Mouse (Mus musculus) cerebellum, adult 2 months (tissue): ENCODE measurements at regions not wholly inside any gene's neighbourhood (a gene's known extent, or its start where the extent isn't known, plus 50 kb on each side); places are given as distances from the start of the nearest gene placed in this dataset.

Source experiments
- CTCF ChIP-seq: fragments of 200-500 bp; IDR thresholded peaks from 2 replicates; pipeline ENCODE4 v1.5.1; 2011; ENCODE audit warnings: low read depth, mild to moderate bottlenecking, control low read depth, low read length, moderate library complexity, borderline replicate concordance; ENCODE audit not compliant: insufficient read depth
- POLR2A ChIP-seq: fragments of 200-500 bp; IDR thresholded peaks from 2 replicates; pipeline ENCODE4 v1.6.1; 2011; ENCODE audit warnings: low read length, control low read depth, borderline replicate concordance; ENCODE audit not compliant: insufficient read depth

- TF ChIP-seq CTCF (no peak), POLR2A (no peak)
These were observed 93.9 kb upstream of the St8sia2 start for GRCm38 (mm10) chr7:74107176-74107928.
